Mouse (Mus musculus) right cerebral cortex, postnatal 25 days (tissue): ENCODE results near the gene Tmx2.

Experiments used
- DNase-seq: peaks from one replicate; pipeline ENCODE4 v3.0.0; 2022

The Tmx2 gene

DNA sequence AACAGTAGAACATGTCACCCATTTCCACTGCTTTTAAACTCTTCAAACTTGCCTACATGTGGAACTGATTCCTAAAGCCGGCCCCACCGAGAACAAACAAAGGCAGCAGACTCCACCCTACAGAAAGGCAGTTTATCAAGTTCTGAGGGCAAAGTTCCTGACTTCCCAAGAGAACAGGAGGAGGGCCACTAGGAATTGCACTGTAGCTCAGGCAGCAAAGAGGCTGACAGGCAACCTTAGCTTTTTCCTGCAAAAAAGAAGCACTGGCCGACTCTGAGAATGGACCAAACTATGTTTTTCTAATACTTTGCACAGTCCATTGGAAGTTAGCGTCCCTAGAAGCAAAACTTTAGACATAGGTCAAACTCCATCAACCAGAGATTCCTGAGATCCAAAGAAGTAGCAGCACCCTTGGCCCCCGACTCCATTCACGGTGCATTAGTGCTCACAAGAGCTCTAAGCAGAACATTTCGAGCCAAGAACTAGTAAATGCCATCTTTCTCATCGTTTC, 42.7 kb downstream of the Tmx2 start:
- DNase-seq: no peak

DNA sequence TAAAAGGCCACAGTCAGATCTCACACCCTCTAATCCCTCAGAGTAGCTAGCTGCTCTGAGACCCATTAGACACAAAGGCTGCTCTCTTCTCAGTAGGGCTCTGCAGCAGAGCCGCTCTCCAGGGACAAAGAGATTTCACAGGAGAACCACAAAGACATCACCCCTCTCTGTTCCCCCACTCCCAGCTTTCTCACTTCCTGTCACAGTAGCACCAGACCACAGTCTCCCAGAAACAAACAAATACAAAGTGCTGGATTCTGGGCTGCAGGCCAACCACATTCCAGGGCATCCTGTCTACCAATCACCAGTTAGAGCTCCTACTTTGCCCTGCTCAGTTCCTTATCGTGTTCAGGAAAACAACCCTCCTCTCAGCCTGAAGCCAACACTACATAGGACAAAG, 43.3 kb downstream of the Tmx2 start:
- DNase-seq: peak; percentile 65

GRCm38 (mm10) chr2:84634934-84635482, 43.9 kb downstream of the Tmx2 start:
- DNase-seq: no peak

DNA sequence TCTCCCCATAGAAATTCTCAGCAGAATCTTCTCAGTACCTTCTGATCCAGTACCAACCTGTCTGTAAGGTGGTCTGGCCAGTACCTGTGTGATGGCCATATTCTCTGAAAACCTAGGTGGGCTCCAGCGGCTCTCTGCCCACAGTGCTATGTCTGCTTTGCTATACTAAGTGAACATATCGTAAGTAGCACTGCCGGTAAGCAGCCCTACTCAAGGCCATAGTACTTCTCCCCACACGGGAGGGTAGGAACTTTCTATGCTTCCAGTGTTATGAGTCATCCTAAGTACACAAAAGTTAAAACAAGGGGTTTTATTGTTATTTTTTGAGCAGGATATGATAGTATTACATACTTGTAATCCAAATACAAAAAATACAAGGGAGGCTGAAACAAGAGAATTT, 44.9 kb downstream of the Tmx2 start:
- DNase-seq: no peak

DNA sequence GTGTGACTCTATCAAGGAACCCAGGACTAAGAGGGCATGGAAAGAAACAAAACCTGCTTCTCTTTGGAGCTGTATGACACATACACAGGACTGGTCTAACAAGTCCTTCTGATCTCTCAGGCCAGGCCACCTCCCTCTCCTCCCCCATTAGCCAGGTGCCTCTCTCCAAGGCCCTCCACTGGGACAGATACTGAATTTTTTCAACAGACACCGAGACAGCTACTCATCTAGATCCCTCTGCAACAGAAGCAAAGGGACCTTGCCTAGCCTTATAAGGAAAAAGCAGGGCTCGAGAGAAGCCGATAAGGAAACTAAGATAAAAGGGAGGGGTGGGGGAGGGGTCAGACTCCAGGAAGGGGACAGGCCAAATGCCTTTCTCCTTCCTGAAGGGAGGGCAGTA, 45.9 kb downstream of the Tmx2 start:
- no peak for DNase-seq

- DNase-seq: no peak
Observed at GRCm38 (mm10) chr2:84632001-84632400, 46.9 kb downstream of the Tmx2 start.

DNA sequence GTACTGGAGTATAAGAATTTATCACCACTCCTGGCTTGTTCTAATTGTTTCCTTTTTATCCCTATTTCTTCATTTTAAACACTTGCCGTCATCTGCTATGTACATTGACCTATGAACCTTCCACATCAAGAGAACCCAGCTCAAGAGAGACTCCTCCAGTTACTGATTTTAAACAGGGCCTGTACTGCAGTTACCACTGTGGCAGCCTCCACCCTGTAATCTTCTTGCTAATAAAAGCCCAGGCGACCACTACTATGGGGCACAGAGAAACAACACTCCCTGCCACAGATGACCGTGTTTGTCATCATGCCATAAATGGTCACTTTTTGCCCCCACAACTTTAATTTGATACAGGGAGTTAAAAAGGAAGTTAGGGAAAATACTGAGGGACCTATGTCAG, 51.9 kb downstream of the Tmx2 start:
- DNase-seq: no peak

- no peak for DNase-seq
Observed at GRCm38 (mm10) chr2:84626366-84626975, 52.5 kb downstream of the Tmx2 start.

DNA sequence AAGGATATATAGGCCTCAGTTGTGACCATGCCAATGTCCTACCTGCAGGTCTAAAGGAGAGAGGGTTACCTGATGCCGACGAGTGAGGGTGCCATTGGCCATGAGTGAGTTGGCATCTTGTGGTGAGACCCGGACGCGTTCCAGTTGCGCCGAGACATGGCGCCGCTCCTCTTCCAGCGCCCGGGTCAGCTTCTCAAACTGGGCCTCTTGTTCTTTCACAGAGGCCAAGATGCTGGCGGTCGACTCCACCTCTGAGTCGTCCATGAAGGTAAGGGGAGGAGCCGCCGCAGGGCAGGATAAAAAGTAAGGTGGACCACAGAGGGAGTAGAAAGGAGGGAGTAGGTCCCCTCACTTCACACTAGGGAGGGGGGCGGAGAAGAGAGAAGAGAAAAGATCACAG, 54.7 kb downstream of the Tmx2 start:
- DNase-seq: no peak

DNA sequence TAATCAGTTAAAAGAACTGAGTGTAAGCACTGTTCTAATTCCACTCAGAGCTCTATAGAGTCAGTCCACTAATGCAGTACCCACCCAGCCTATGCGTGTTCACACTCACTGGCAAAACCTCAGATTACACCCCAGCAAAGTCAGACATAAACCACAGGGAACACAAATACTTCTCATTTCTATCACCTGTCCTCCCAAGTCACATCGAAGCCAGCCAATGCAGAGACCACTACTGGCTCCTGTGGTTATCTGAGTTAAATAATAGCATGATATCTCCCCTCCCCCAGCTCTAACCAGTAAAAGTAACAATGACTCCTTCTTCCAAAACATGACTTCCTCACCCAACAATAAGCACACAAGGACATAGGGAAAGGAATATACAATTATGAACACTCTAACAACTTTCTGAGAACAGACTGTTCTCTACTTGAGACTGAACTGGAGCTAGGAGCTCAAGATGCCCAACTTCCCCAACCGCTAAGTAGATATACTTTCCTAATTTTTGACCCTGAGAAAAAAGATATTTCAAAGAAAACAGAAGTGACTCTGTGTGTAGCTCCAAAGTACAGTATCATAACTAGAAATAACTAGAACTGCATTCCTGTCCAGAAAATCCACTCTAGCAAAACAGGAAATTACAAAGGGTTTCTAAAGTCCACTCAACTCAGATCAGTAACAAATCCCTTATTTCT, 55.4 kb downstream of the Tmx2 start:
- DNase-seq: no peak

- DNase-seq: no peak
Observed at GRCm38 (mm10) chr2:84622668-84623067, 56.3 kb downstream of the Tmx2 start.
